14 mouse cellular contexts compared by ENCODE assay signal in genomic region chr7:44343459-44344015, GRCm38 (mm10). TPM values are rescaled to one million over a fixed set of nuclear protein-coding genes. Genes with fewer than 3 reads are reported as not detected.
A peak's percentile ranks its signal among the peaks of the same experiment; 100 is the strongest.
DNase-seq lines count a peak whose midpoint lies in the region; ATAC-seq and TF ChIP-seq lines count a peak whose summit lies in the region.
"Had no signal": no experiment of that assay in that cellular context is flagged by ENCODE, and none has a peak within 500 bp of the region (broad histone marks: within the 10 kb centered on the region; RNA-seq: fewer than 3 reads in every experiment).

No protein-coding gene starts in this region.

- H3K9me3 ChIP-seq in hindbrain, embryonic 11.5 days (ENCODE audit: control insufficient read depth, low read length): no peaks in the 10 kb centered on the region
- H3K9me3 ChIP-seq in hindbrain, postnatal 0 days (ENCODE audit: low read length): no peaks in the 10 kb centered on the region
- no peaks in the 10 kb centered on the region for H3K9me3 ChIP-seq in intestine, postnatal 0 days (ENCODE audit: control insufficient read depth)
- H3K9me3 ChIP-seq: embryonic facial prominence, embryonic 12.5 days had no signal

- H3K27ac ChIP-seq in hindbrain, embryonic 11.5 days (ENCODE audit: low read depth, low read length): no peak overlapping the region
- no peak overlapping the region for H3K27ac ChIP-seq in hindbrain, postnatal 0 days
- no peak overlapping the region for H3K27ac ChIP-seq in intestine, postnatal 0 days (ENCODE audit: low read depth, low read length)
- H3K27ac ChIP-seq: embryonic facial prominence, embryonic 12.5 days had no signal

- WGBS in hindbrain, embryonic 11.5 days: 26% methylated on average over 11 of the region's 11 CpGs
- 29% methylated on average over 9 of the region's 11 CpGs for WGBS in hindbrain, postnatal 0 days
- WGBS in intestine, postnatal 0 days: 27% methylated on average over 11 of the region's 11 CpGs

- no peak overlapping the region for H3K9ac ChIP-seq in hindbrain, embryonic 11.5 days (ENCODE audit: low read depth, low read length)
- no peak overlapping the region for H3K9ac ChIP-seq in hindbrain, postnatal 0 days (replicated peaks; ENCODE audit: low read length)
- H3K9ac ChIP-seq in intestine, postnatal 0 days (ENCODE audit: low read depth, low read length): no peak overlapping the region
- H3K9ac ChIP-seq: embryonic facial prominence, embryonic 12.5 days had no signal

- H3K27me3 ChIP-seq in hindbrain, embryonic 11.5 days (ENCODE audit: control insufficient read depth, insufficient read depth, low read length): peaks cover 8% of the 10 kb centered on the region; the same call in 1 of the 2 replicates
- H3K27me3 ChIP-seq in hindbrain, postnatal 0 days (ENCODE audit: insufficient read depth, low read length): no peaks in the 10 kb centered on the region
- H3K27me3 ChIP-seq in intestine, postnatal 0 days (replicated peaks; ENCODE audit: control insufficient read depth, insufficient read depth, low read length): peaks cover 6% of the 10 kb centered on the region; the same call in 1 of the 2 replicates

- H3K36me3 ChIP-seq in hindbrain, embryonic 11.5 days (ENCODE audit: control insufficient read depth, insufficient read depth, low read length): no peaks in the 10 kb centered on the region
- H3K36me3 ChIP-seq in hindbrain, postnatal 0 days (ENCODE audit: insufficient read depth, low read length): peaks cover 26% of the 10 kb centered on the region; the same call in 1 of the 2 replicates
- no peaks in the 10 kb centered on the region for H3K36me3 ChIP-seq in intestine, postnatal 0 days (ENCODE audit: control insufficient read depth, insufficient read depth)
- H3K36me3 ChIP-seq: embryonic facial prominence, embryonic 12.5 days had no signal

- peak; percentile 74 for DNase-seq in adrenal gland, postnatal 14 days
- no peak for DNase-seq in adrenal gland, postnatal 36 days
- peak; percentile 18 for DNase-seq in hindbrain, embryonic 11.5 days (ENCODE audit: low spot score)
- no peak for DNase-seq in hindbrain, postnatal 0 days (ENCODE audit: low spot score)
- DNase-seq in lung, postnatal 10 days: peak; percentile 52
- no peak for DNase-seq in lung, postnatal 14 days
- DNase-seq: cerebellum, adult 11-12 months; kidney, adult 18-20 months had no signal

- no peak for TF ChIP-seq CTCF in hindbrain, postnatal 0 days (IDR thresholded peaks at IDR 0.05; ENCODE audit: low read depth)
- TF ChIP-seq CTCF in intestine, postnatal 0 days (IDR thresholded peaks at IDR 0.05; ENCODE audit: low read depth): no peak

- no peak overlapping the region for H3K4me3 ChIP-seq in hindbrain, embryonic 11.5 days (ENCODE audit: low read depth, low read length)
- H3K4me3 ChIP-seq in hindbrain, postnatal 0 days (ENCODE audit: low read length): no peak overlapping the region
- no peak overlapping the region for H3K4me3 ChIP-seq in intestine, postnatal 0 days (ENCODE audit: low read depth, low read length)
- H3K4me3 ChIP-seq: embryonic facial prominence, embryonic 12.5 days had no signal

- no peaks in the 10 kb centered on the region for H3K4me1 ChIP-seq in hindbrain, embryonic 11.5 days (replicated peaks; ENCODE audit: control insufficient read depth, insufficient read depth, low read length)
- no peaks in the 10 kb centered on the region for H3K4me1 ChIP-seq in hindbrain, postnatal 0 days (ENCODE audit: insufficient read depth, low read length)
- no peaks in the 10 kb centered on the region for H3K4me1 ChIP-seq in intestine, postnatal 0 days (replicated peaks; ENCODE audit: control insufficient read depth, insufficient read depth, low read length)

- H3K4me2 ChIP-seq in hindbrain, embryonic 11.5 days (replicated peaks; ENCODE audit: low read depth, low read length): no peak overlapping the region
- H3K4me2 ChIP-seq in hindbrain, postnatal 0 days (ENCODE audit: low read depth, low read length): no peak overlapping the region
- H3K4me2 ChIP-seq in intestine, postnatal 0 days (replicated peaks; ENCODE audit: low read depth): no peak overlapping the region
- H3K4me2 ChIP-seq: embryonic facial prominence, embryonic 12.5 days had no signal

- ATAC-seq in hindbrain, embryonic 11.5 days (ENCODE audit: low FRiP score): no peak
- no peak for ATAC-seq in hindbrain, postnatal 0 days
- 0 out of 2 replicates have a peak, but pooled peaks have one; percentile 25 for ATAC-seq in intestine, postnatal 0 days
- no peak for ATAC-seq in erythroid progenitor cell, adult 5-6 weeks (replicated peaks; ENCODE audit: low FRiP score, poor library complexity, severe bottlenecking)
- ATAC-seq: forebrain, embryonic 16.5 days had no signal

RNA-seq across cellular contexts. Expression of gene Shank1, which starts 33.5 kb away (rescaled TPM):
- 7.6 and 8.0 TPM in 2 replicates for total RNA-seq in adrenal gland, postnatal 14 days (2021)
- 1 to 10 TPM; 5.2 to 6.7 TPM for total RNA-seq in adrenal gland, postnatal 36 days (2021)
- 5.1 and 6.9 TPM in 2 replicates for polyA plus RNA-seq in hindbrain, embryonic 11.5 days (2014; fragmentation: Nextera tagmentation; extraction: Ambion mirVana)
- total RNA-seq in hindbrain, postnatal 0 days (2014; rRNA removed): 39.0 and 41.8 TPM in 2 replicates
- 36.3 and 36.6 TPM in 2 replicates for polyA plus RNA-seq in hindbrain, postnatal 0 days (2015; fragmentation: Nextera tagmentation; extraction: Ambion mirVana)
- 0.39 and 0.44 TPM in 2 replicates for polyA plus RNA-seq in intestine, postnatal 0 days (2015; fragmentation: Nextera tagmentation; extraction: Ambion mirVana)
- not detected in 2 replicates for total RNA-seq in erythroid progenitor cell, adult 5-6 weeks (2015; ENCODE audit: low replicate concordance)
- total RNA-seq in erythroid progenitor cell, adult 5-6 weeks (2017; ENCODE audit: low replicate concordance): under 0.01 and 0.23 TPM in 2 replicates

RNA-seq across cellular contexts. Expression of gene Clec11a, which starts 36.8 kb away (rescaled TPM):
- 3.4 and 3.6 TPM in 2 replicates for total RNA-seq in adrenal gland, postnatal 14 days (2021)
- 1 to 10 TPM; 4.1 TPM for total RNA-seq in adrenal gland, postnatal 36 days (2021)
- 2.7 TPM in 2 replicates for polyA plus RNA-seq in hindbrain, embryonic 11.5 days (2014; fragmentation: Nextera tagmentation; extraction: Ambion mirVana)
- total RNA-seq in hindbrain, postnatal 0 days (2014; rRNA removed): 3.3 and 5.9 TPM in 2 replicates
- polyA plus RNA-seq in hindbrain, postnatal 0 days (2015; fragmentation: Nextera tagmentation; extraction: Ambion mirVana): 4.4 and 4.5 TPM in 2 replicates
- polyA plus RNA-seq in intestine, postnatal 0 days (2015; fragmentation: Nextera tagmentation; extraction: Ambion mirVana): 3.5 and 3.8 TPM in 2 replicates
- total RNA-seq in erythroid progenitor cell, adult 5-6 weeks (2015; ENCODE audit: low replicate concordance): 2.5 TPM in 1 of 2 replicates, not detected in the other
- not detected in 2 replicates for total RNA-seq in erythroid progenitor cell, adult 5-6 weeks (2017; ENCODE audit: low replicate concordance)

RNA-seq across cellular contexts. Expression of gene Syt3, which starts 40.4 kb away (rescaled TPM):
- total RNA-seq in adrenal gland, postnatal 14 days (2021): 2.6 and 3.9 TPM in 2 replicates
- total RNA-seq in adrenal gland, postnatal 36 days (2021): 1 to 10 TPM; 3.0 to 4.7 TPM
- 2.4 and 3.5 TPM in 2 replicates for polyA plus RNA-seq in hindbrain, embryonic 11.5 days (2014; fragmentation: Nextera tagmentation; extraction: Ambion mirVana)
- total RNA-seq in hindbrain, postnatal 0 days (2014; rRNA removed): 130 and 154 TPM in 2 replicates
- polyA plus RNA-seq in hindbrain, postnatal 0 days (2015; fragmentation: Nextera tagmentation; extraction: Ambion mirVana): 73.7 and 79.2 TPM in 2 replicates
- polyA plus RNA-seq in intestine, postnatal 0 days (2015; fragmentation: Nextera tagmentation; extraction: Ambion mirVana): 0.55 and 0.58 TPM in 2 replicates
- total RNA-seq in erythroid progenitor cell, adult 5-6 weeks (2015; ENCODE audit: low replicate concordance): not detected in 2 replicates
- total RNA-seq in erythroid progenitor cell, adult 5-6 weeks (2017; ENCODE audit: low replicate concordance): not detected in 2 replicates
- polyA plus RNA-seq: liver, embryonic 16.5 days had no signal

RNA-seq across cellular contexts. Expression of gene 1700008O03Rik, which starts 42.1 kb away (rescaled TPM):
- total RNA-seq in adrenal gland, postnatal 14 days (2021): 0.59 and 0.71 TPM in 2 replicates
- total RNA-seq in adrenal gland, postnatal 36 days (2021): under 1 TPM; 0.63 to 0.99 TPM
- polyA plus RNA-seq in hindbrain, embryonic 11.5 days (2014; fragmentation: Nextera tagmentation; extraction: Ambion mirVana): 1.3 and 1.4 TPM in 2 replicates
- 1.4 and 2.3 TPM in 2 replicates for total RNA-seq in hindbrain, postnatal 0 days (2014; rRNA removed)
- 3.3 and 3.6 TPM in 2 replicates for polyA plus RNA-seq in hindbrain, postnatal 0 days (2015; fragmentation: Nextera tagmentation; extraction: Ambion mirVana)
- polyA plus RNA-seq in intestine, postnatal 0 days (2015; fragmentation: Nextera tagmentation; extraction: Ambion mirVana): 0.51 and 0.60 TPM in 2 replicates
- total RNA-seq in erythroid progenitor cell, adult 5-6 weeks (2015; ENCODE audit: low replicate concordance): not detected in 2 replicates
- total RNA-seq in erythroid progenitor cell, adult 5-6 weeks (2017; ENCODE audit: low replicate concordance): not detected in 2 replicates
- total RNA-seq: gastrocnemius, postnatal 4 days had no signal

Comparison
In these comparisons a context has a peak if more than half of its experiments do, and no peak if none do; other contexts are left out.
1. DNase-seq: peak in adrenal gland, postnatal 14 days (single experiment), hindbrain, embryonic 11.5 days (single experiment) and lung, postnatal 10 days (single experiment); none in adrenal gland, postnatal 36 days (0 of 2), hindbrain, postnatal 0 days (single experiment) and lung, postnatal 14 days (single experiment).
2. RNA of gene Syt3, which starts 40.4 kb away (total RNA-seq): 130 to 154 TPM in hindbrain, postnatal 0 days; 3.0 to 4.7 TPM in adrenal gland, postnatal 36 days, 2.6 to 3.9 TPM in adrenal gland, postnatal 14 days and not detected in erythroid progenitor cell, adult 5-6 weeks; every median in the first group is over 10 times any median in the second.